Mouse (Mus musculus) testis, adult 2 months (tissue): Measurements from ENCODE around the gene Tsnax.

Experiments
- CTCF ChIP-seq: fragments of 200-500 bp; IDR thresholded peaks from 2 replicates; pipeline ENCODE4 v1.5.1; 2012; ENCODE audit warnings: low read depth, mild to moderate bottlenecking, inconsistent platforms, low read length, moderate library complexity; ENCODE audit not compliant: control insufficient read depth, insufficient read depth, insufficient replicate concordance
- POLR2A ChIP-seq: fragments of 200-500 bp; IDR thresholded peaks from 2 replicates; pipeline ENCODE4 v1.6.1; 2012; ENCODE audit warnings: low read depth, mild to moderate bottlenecking, inconsistent platforms, low read length, moderate library complexity; ENCODE audit not compliant: control insufficient read depth

DNA sequence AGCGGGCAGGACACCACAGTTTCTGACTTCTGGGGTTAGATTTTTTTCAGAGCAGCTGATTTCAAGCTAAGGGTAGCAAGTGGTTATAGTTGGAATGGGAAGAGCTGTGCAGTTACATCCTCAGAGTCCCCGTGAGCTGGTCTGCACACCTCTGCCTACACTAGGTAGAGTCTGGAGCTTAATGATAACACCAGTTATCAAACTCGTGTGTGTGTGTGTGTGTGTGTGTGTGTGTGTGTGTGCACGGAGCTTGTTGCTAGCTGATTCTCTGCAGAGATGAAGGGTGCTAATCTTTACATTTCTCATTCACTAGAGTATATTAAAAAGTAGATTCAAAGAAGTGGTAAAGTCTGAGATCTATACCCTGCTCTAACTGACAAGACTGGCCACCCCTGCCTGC, 38.5 kb upstream of the Tsnax start:
- TF ChIP-seq CTCF: no peak
- no peak for TF ChIP-seq POLR2A
